Mouse (Mus musculus): ENCODE results near the gene Gm7137.

GRCm38 (mm10) chr10:77798921-77799508 lies 11.0 kb upstream of the Gm7137 start, which contains the start of gene Gm19668:
- TF ChIP-seq CTCF (IDR thresholded peaks at IDR 0.05 in 2 of 3, conservative IDR thresholded peaks at IDR 0.05 in 1 of 3; ENCODE audit: control insufficient read depth in 1 of 3, insufficient read depth in 1 of 3, low read depth in 2 of 3, low read length in 3 of 3, poor library complexity in 1 of 3, severe bottlenecking in 1 of 3) = no peak
- TF ChIP-seq POLR2A (IDR thresholded peaks at IDR 0.05; ENCODE audit: control insufficient read depth in 1 of 2, insufficient read depth in 1 of 2, low read depth in 1 of 2, low read length in 2 of 2, poor library complexity in 1 of 2) = no peak
- no peak for TF ChIP-seq CHD1 (IDR thresholded peaks at IDR 0.05; ENCODE audit: low read depth, low read length)
- no peak for TF ChIP-seq SIN3A (IDR thresholded peaks at IDR 0.05; ENCODE audit: low read length)
- no peak for TF ChIP-seq SMC3 (IDR thresholded peaks at IDR 0.05; ENCODE audit: low read depth, low read length)

All from MEL (cell line).